Mouse (Mus musculus) megakaryocyte, embryonic 14.5 days (primary cell): Measurements from ENCODE around the gene Gfra1.

ENCODE experiments used
- FLI1 ChIP-seq: IDR thresholded peaks from 2 replicates; pipeline ENCODE4 v1.6.1; 2012; ENCODE audit warnings: low read length, inconsistent platforms, mixed read lengths
- GATA1 ChIP-seq: IDR thresholded peaks from 3 replicates; pipeline ENCODE4 v1.6.1; 2012; ENCODE audit warnings: mixed read lengths, low read length, inconsistent platforms, borderline replicate concordance

GRCm38 (mm10) chr19:58455061-58455495 lies 631 bp downstream of the Gfra1 start:
- no peak for TF ChIP-seq GATA1
- no peak for TF ChIP-seq FLI1
